In genomic region chr4:109125746-109126425, GRCm38 (mm10) we compare ENCODE assay signal across 12 mouse cellular contexts.
"Had no signal": no experiment of that assay in that cellular context is flagged by ENCODE, and none has a peak within 500 bp of the region (broad histone marks: within the 10 kb centered on the region; RNA-seq: fewer than 3 reads in every experiment).

No protein-coding gene starts in this region.

- H3K36me3 ChIP-seq: liver, embryonic 13.5 days; midbrain, embryonic 12.5 days; neural tube, embryonic 12.5 days; neural tube, embryonic 15.5 days had no signal

- H3K27me3 ChIP-seq: liver, embryonic 13.5 days; midbrain, embryonic 12.5 days; neural tube, embryonic 12.5 days; neural tube, embryonic 15.5 days had no signal

- H3K4me3 ChIP-seq: layer of hippocampus, adult 2 months; liver, embryonic 13.5 days; midbrain, embryonic 12.5 days; neural tube, embryonic 12.5 days; neural tube, embryonic 15.5 days had no signal

- DNase-seq: kidney, adult 18-20 months; kidney, adult 9 months; kidney, postnatal 25 days; layer of hippocampus, adult 9-11 months; liver, embryonic 13.5 days; lung, adult 2 months; thymus, postnatal 25 days had no signal

- H3K9ac ChIP-seq: liver, embryonic 13.5 days; midbrain, embryonic 12.5 days; neural tube, embryonic 12.5 days; neural tube, embryonic 15.5 days had no signal

- H3K4me2 ChIP-seq: liver, embryonic 13.5 days; midbrain, embryonic 12.5 days; neural tube, embryonic 12.5 days; neural tube, embryonic 15.5 days had no signal

- H3K27ac ChIP-seq: layer of hippocampus, adult 2 months; liver, embryonic 13.5 days; macrophage; midbrain, embryonic 12.5 days; neural tube, embryonic 12.5 days; neural tube, embryonic 15.5 days had no signal

- H3K9me3 ChIP-seq: liver, embryonic 13.5 days; midbrain, embryonic 12.5 days; neural tube, embryonic 12.5 days; neural tube, embryonic 15.5 days had no signal
